Mouse (Mus musculus): ENCODE results near the gene Dand5. TPM values are rescaled to one million over a fixed set of nuclear protein-coding genes. Genes with fewer than 3 reads are reported as not detected.

Gene Dand5
- 10 to 100 TPM in 1 of 2 experiments, 1 to 10 TPM in 1; 9.7 to 11.1 TPM for total RNA-seq (2021)
- long read RNA-seq, experiment 1, partial matches to known transcripts = 0 of 16 reads
- long read RNA-seq, experiment 1, other reads (novel, unspliced or antisense) = 16 of 16 reads
- long read RNA-seq, experiment 2, partial matches to known transcripts = 1 of 8 reads
- long read RNA-seq, experiment 2, other reads (novel, unspliced or antisense) = 7 of 8 reads

DNA sequence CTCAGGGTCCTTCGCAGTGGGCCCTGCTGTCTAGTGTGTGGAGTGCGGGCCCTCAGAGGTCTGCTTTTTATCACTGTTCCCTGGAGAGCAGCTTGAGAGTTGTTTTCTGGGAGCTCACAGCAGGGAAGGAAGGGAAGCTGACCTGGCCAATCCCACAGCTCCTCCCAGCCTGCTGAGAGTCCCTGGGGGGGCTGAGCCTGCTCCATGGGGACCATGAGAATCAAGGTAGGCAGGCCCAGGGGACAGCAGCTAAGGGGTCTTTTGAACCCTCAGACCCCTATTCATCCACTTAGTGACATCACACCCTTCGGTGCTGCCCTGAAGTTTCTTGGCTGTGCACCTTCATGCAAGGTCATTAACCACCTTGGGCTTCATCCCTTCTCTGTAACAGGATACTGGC lies at the start of gene Dand5:
Gene Dand5 (minus strand): TSS at position 101 of the 400 bp plus-strand sequence.
- TF ChIP-seq CTCF (IDR thresholded peaks at IDR 0.05) = no peak
- intact Hi-C loops (cut with DNase I) = no loop called here
- Histone ChIP-seq H3K4me3 (peak within 1 kb of the TSS; percentile 31; the same call in 1 of the 2 replicates), H3K27ac (no peak within 1 kb of the TSS)
- DNase-seq (ENCODE audit: extremely low spot score in 1 of 2, low spot score in 2 of 2) = no peak

DNA sequence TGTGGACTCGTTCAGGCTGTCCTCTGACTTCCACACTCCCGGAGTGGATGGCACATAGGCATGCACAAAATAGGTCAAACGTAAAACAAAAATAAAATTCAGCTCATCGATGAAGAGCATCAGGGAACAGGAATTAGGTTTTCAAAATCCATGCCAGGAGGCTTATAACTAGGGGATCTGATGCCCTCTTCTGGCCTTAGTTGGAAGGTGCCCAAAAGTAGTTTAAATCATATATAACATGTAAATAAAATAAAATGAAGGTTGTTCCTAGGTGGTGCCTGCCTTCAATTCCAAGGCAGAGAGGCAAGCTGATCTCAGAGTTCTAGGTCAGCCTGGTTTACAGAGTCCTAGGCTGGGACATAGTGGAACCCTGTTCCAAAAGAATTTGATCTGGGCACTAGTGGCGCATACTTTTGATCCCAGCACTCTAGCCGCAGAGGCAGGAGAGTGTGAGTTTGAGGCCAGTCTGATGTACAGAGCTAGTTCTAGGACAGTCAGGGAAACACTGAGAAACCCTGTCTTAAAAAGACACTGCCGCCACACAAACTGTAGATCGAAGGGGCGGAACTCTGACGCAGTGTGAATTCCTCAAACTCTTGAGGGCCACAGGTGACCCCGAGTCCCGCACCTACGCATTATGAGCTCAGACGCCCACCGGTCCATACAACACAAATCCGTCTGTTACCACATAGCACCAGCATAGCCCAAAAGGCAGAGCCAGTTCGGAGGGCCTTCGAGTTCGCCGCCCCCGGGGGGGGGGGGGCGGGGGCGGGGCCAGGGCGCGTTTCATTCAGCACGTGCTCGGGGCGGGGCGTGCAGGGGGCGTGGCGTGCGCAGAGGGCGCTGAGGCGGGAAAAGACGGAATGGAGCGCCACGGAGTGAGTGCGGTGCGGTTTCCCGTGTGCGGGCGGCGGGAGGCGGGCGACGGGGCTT lies 49.0 kb upstream of the Dand5 start, which contains the start of gene Syce2:
Gene Syce2 (plus strand): TSS at position 736 of the 933 bp plus-strand sequence.
- H3K4me3 ChIP-seq = peak within 1 kb of the TSS; percentile 46
- peak; percentile 53 to 57 for DNase-seq (ENCODE audit: extremely low spot score in 1 of 2, low spot score in 2 of 2)
- intact Hi-C loops (cut with DNase I) = no loop called here
- TF ChIP-seq CTCF (IDR thresholded peaks at IDR 0.05) = peak; percentile 31
- no peak within 1 kb of the TSS for H3K27ac ChIP-seq

DNA sequence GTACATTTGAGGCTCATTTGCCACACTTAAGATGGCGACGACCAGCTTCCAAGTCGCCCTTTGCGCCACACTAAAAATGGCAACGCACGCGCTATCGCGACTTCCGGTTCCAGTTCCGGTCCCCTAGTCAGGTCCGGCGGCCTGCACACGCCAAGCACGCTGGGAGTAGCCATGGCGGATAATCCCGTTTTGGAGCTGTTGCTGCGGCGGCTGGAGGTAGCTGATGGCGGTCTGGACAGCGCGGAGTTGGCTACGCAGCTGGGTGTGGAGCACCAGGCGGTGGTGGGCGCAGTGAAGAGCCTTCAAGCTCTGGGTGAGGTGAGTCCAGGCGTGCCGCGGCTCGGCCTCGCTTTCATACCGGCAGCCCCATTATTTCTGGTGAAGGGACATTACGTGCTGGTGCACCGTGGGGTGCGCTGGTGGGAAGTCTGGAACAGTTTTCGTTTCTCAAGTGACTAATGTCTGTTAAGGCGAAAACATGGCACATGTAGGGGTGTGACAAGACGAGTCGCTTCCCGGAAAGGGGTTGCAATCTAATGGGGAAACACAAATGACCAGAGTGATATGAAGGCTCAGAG lies 34.3 kb upstream of the Dand5 start, which contains the start of gene Farsa:
Gene Farsa (plus strand): TSS at position 126 of the 578 bp plus-strand sequence.
- TF ChIP-seq CTCF (IDR thresholded peaks at IDR 0.05) = no peak
- intact Hi-C loops (cut with DNase I) = loop anchor here (5.0 kb wide), 1 partner anchor 35 kb away; the partner anchor contains the start of gene Gcdh

DNA sequence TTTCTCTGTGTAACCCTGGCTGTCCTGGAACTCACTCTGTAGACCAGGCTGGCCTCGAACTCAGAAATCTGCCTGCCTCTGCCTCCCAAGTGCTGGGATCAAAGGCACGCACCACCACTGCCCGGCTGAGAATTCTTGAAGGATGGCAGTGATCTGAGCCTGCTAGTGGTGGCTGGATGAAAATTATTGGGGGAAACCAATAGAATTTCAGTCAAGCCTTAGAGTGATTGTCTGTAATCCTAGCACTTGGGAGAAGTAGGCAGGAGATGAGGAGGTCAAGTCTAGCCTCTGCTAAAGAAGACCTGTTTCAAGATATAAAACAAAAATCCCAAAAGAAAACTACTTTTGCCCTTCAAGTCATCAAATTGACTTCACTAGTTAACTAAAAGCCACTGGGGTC lies 33.8 kb upstream of the Dand5 start:
- no peak overlapping the region for H3K4me3 ChIP-seq
- H3K27ac ChIP-seq = 0 out of 2 replicates have a peak overlapping the region, but pooled peaks have one; percentile 92
- no peak for DNase-seq (ENCODE audit: extremely low spot score in 1 of 2, low spot score in 2 of 2)
- intact Hi-C loops (cut with DNase I) = loop anchor here (5.0 kb wide), 1 partner anchor 36 kb away; the partner anchor contains the start of gene Gcdh
- no peak for TF ChIP-seq CTCF (IDR thresholded peaks at IDR 0.05)

More for the DNA sequence above, 34.3 kb upstream of the Dand5 start, which contains the start of gene Farsa:
- peak within 1 kb of the TSS; percentile 92 for H3K4me3 ChIP-seq
- peak; percentile 90 to 92 for DNase-seq (ENCODE audit: extremely low spot score in 1 of 2, low spot score in 2 of 2)
- H3K27ac ChIP-seq = peak within 1 kb of the TSS; percentile 92

DNA sequence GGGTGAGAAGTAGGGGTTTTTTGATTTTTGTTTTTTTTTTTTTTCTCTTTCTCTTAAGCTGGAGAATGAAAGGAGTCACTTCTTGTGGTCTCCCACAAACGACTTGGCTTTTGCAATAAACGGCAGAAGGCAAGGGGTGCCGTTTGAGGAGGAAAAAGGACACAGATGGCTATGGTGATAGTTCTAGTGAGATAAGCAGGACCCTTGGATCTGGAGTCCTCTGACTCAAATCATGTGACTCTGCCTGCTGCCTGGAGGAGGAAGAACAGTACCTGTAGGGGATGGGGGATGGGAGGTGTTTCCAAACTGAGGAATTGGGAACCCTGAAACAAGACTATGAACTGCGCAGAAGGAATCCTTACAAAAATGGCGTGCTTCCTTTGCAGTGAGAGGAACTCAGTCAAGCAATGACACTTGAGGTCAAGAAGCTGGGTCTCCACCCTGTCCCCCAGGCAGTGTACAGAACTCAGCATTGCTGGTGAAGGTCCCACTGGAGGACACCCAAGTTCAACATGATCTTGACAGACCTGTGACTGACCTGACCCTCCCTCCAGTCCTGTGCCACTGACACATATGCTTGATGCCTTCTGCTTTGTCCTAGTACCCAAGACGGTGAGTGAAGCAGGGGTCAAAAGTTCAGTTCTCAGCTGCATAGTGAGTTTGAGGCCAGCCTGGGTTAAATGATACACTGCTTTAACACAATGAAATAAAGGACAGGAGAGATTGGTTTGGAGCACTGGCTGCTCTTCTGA lies 25.2 kb upstream of the Dand5 start:
- DNase-seq (ENCODE audit: extremely low spot score in 1 of 2, low spot score in 2 of 2) = no peak
- intact Hi-C loops (cut with DNase I) = no loop called here
- Histone ChIP-seq H3K27ac (peak overlapping the region; percentile 71; the same call in 1 of the 2 replicates), H3K4me3 (peak overlapping the region; percentile 51)
- TF ChIP-seq CTCF (IDR thresholded peaks at IDR 0.05) = no peak

DNA sequence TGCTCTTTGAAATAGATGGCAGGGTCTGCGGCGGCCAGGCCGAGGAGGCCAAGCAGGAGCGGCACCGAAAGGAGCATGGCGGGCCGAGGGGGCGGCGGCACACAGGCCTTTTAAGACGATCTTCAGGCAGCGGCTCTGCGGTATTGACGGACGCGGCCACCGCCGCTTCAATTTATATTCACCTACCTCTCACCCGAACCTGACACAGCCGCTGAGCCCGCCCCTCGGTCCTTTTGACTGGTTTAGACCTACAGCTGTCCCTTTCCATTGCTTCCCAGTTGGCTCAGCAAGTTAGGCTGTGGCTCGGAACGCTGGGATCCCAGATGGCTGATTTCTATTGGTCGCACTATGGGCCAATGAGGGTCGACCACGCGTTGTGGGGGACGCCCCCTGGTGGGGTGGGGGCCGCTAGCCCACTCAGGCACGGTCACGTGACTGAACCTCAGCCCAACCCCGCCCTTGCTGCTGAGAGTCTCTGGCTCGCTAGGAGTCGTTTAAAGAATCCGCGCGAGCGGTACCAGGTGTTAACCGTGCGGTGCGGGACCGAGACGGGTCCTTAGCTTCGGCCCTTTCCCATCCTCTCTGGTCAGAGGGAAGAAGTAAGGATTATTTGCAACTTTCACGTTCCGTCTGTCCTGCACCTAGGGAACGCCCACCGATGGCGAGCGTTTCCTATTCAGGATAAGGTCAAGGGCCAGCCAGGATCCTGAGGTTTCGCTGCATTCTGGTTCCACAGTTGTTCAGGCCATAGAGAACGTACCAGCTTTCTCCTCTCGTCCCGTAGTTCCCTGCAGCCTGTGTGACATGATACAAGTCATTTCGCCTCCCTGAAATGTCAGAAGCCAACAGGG lies 24.3 kb upstream of the Dand5 start, which contains the start of gene Calr:
Gene Calr (minus strand): TSS at position 213 of the 851 bp plus-strand sequence.
- peak; percentile 18 for TF ChIP-seq CTCF (IDR thresholded peaks at IDR 0.05)
- DNase-seq (ENCODE audit: extremely low spot score in 1 of 2, low spot score in 2 of 2) = peak; percentile 99
- H3K4me3 ChIP-seq = peak within 1 kb of the TSS; percentile 100
- intact Hi-C loops (cut with DNase I) = no loop called here
- H3K27ac ChIP-seq = peak within 1 kb of the TSS; percentile 99

DNA sequence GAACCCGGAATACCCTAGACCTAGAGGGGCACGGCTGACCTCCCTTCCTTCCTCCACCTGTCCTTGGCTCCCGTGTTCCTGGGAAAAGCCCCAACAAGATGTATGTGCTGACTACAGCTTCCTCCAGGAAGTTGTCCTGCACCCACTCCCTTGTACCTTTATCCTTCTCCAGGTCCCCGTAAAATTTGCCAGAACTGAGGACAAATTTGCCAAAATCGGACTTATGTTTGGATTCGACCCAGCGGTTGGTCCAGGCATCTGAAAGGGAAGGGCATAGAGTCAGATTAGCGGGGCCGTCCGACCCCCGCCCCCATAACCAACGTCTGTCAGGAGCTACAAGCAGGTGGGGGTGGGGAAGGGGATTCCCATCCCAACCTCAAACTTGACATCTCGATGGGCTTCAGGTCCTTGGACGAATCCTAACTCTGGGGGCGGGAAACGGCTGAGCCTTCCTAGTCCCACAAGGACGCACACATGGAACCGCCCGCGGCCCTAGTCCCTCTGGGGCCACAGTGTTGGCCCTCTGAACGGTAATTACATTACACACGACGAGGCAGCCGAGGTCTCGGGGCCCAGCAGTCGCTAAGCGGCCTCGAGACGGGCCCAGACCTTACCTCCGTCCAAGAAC lies 23.6 kb upstream of the Dand5 start:
- TF ChIP-seq CTCF (IDR thresholded peaks at IDR 0.05) = no peak
- DNase-seq (ENCODE audit: extremely low spot score in 1 of 2, low spot score in 2 of 2) = no peak
- intact Hi-C loops (cut with DNase I) = no loop called here
- peak overlapping the region; percentile 99 for H3K27ac ChIP-seq
- H3K4me3 ChIP-seq = peak overlapping the region; percentile 100

DNA sequence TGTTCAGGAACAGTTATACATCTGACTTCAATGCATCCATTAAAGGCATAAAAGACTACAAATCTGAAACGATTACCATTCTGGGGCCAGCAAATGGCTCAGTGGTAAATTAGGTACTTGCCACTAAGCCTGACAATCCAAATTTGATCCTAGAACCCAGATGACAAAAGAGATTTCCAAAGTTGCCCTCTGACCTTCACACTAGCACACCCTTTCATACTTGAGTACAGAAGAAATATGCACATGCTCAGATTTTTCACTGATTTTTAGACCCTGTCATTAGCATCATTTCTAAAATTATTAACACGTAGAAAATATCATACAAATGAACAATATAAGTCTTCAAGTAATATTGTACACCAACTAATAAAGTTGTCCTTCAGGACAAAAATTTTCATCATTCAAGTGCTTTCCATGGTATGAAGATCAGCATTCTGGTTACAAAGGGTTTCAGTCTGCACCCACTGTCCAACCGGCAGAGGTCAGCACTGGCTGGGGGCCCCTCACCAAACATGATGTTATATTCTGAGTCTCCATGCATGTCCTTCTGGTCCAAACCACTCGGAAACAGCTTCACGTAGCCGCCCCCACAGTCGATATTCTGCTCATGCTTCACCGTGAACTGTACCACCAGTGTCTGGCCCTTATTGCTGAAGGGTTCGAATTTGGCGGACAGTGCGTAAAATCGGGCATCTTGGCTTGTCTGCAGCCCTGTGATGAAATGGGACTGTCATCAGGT lies 22.9 kb upstream of the Dand5 start:
- Histone ChIP-seq H3K4me3 (peak overlapping the region; percentile 100), H3K27ac (peak overlapping the region; percentile 99)
- intact Hi-C loops (cut with DNase I) = no loop called here
- DNase-seq (ENCODE audit: extremely low spot score in 1 of 2, low spot score in 2 of 2) = peak in 1 of 2 experiments; percentile 20
- TF ChIP-seq CTCF (IDR thresholded peaks at IDR 0.05) = peak; percentile 56

DNA sequence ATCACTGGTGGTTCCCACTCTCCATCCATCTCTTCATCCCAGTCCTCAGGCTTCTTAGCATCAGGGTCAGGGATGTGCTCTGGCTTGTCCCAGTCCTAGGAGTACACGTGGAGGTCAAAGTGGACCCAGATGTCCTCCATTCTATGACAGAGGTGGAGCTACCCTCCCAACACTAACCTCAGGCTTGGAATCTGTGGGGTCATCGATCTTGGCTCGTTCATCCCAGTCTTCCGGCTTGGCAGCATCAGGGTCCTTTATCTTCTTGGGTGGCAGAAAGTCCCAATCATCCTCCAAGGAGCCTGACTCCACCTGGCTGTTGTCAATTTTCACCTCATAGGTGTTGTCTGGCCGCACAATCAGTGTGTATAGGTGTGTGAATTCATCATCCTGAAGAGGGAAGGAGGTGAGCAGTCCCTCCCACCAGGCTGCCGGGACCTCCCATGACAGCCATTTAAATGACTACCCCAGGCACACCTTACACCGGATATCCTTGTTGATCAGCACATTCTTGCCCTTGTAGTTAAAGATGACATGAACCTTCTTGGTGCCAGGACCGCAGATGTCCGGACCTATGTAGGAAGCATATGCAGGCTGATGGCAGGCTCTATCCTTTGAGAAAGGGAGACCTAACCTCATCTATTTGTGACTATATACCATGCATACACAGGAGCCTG lies 21.9 kb upstream of the Dand5 start:
- TF ChIP-seq CTCF (IDR thresholded peaks at IDR 0.05) = no peak
- Histone ChIP-seq H3K27ac (no peak overlapping the region; the same call in 1 of the 2 replicates), H3K4me3 (peak overlapping the region; percentile 100)
- intact Hi-C loops (cut with DNase I) = no loop called here
- DNase-seq (ENCODE audit: extremely low spot score in 1 of 2, low spot score in 2 of 2) = no peak
